ENCODE assay signal across 15 mouse cellular contexts in the genomic region with DNA sequence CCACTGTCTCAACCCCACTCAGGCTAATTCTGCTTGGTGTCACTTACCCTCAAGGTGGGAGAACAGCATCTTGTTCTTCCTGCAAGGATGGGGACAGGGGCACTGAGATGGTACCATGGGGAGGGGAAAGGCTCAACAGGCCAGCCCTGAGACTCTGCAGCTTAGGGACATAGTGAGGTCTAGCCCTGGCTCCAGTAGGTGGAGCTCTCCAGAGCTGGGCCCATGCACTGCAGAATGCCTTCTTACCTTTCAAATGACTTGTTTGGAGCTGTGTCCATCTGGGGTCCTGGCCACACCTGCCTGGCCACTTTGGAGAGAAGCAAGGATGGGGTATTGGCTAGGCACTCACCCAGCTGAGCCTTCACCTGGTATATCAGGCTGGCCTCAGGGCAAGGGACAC. TPM values are rescaled to one million over a fixed set of nuclear protein-coding genes. Genes with fewer than 3 reads are reported as not detected.
DNase-seq lines count a peak whose midpoint lies in the region; ATAC-seq and TF ChIP-seq lines count a peak whose summit lies in the region.
"Had no signal": no experiment of that assay in that cellular context is flagged by ENCODE, and none has a peak within 500 bp of the region (broad histone marks: within the 10 kb centered on the region; RNA-seq: fewer than 3 reads in every experiment).

No protein-coding gene starts in this region.

- intact Hi-C loops in heart, adult 2 months (cut with DNase I), result no loop called here

- DNase-seq in heart, adult 2 months, result no peak
- no peak for DNase-seq in heart, postnatal 4 days
- no peak for DNase-seq in midbrain, postnatal 0 days (ENCODE audit: low spot score)
- DNase-seq in midbrain, embryonic 11.5 days (ENCODE audit: low spot score, missing footprints), result no peak
- DNase-seq in thymus, postnatal 25 days, result peak; percentile 26
- DNase-seq in natural killer cell, adult 2 months (ENCODE audit: low spot score in 2 of 2), result no peak
- DNase-seq in kidney, postnatal 4 days, result no peak
- DNase-seq: cerebellum, adult 18-20 months; heart, adult 18-20 months; heart, postnatal 10 days; right cerebral cortex, postnatal 14 days had no signal

- 0 out of 2 replicates have a peak, but pooled peaks have one; percentile 15 for TF ChIP-seq CTCF in heart, adult 2 months (IDR thresholded peaks at IDR 0.05)
- TF ChIP-seq CTCF in midbrain, postnatal 0 days (IDR thresholded peaks at IDR 0.05), result peak; percentile 11; the same call in 1 of the 2 replicates

- H3K9me3 ChIP-seq in midbrain, postnatal 0 days (ENCODE audit: low read length), result no peaks in the 10 kb centered on the region
- no peaks in the 10 kb centered on the region for H3K9me3 ChIP-seq in midbrain, embryonic 11.5 days (ENCODE audit: control insufficient read depth, low read length)
- no peaks in the 10 kb centered on the region for H3K9me3 ChIP-seq in liver, embryonic 16.5 days (replicated peaks; ENCODE audit: control insufficient read depth, low read length)

- H3K36me3 ChIP-seq in heart, adult 2 months (ENCODE audit: control insufficient read depth, insufficient read depth, low read length), result no peaks in the 10 kb centered on the region
- no peaks in the 10 kb centered on the region for H3K36me3 ChIP-seq in midbrain, postnatal 0 days (ENCODE audit: insufficient read depth, low read length)
- no peaks in the 10 kb centered on the region for H3K36me3 ChIP-seq in midbrain, embryonic 11.5 days (ENCODE audit: control insufficient read depth, insufficient read depth, low read length)
- H3K36me3 ChIP-seq in liver, embryonic 16.5 days (ENCODE audit: control insufficient read depth, insufficient read depth), result no peaks in the 10 kb centered on the region

- H3K79me2 ChIP-seq in heart, adult 2 months (replicated peaks; ENCODE audit: control insufficient read depth, insufficient read depth, low read length), result no peaks in the 10 kb centered on the region

- no peak overlapping the region for H3K4me3 ChIP-seq in heart, adult 2 months
- H3K4me3 ChIP-seq in midbrain, postnatal 0 days (ENCODE audit: low read depth, low read length), result no peak overlapping the region
- H3K4me3 ChIP-seq in midbrain, embryonic 11.5 days (ENCODE audit: low read depth, low read length), result no peak overlapping the region
- H3K4me3 ChIP-seq in liver, embryonic 16.5 days (ENCODE audit: low read depth, low read length), result no peak overlapping the region

- no peak overlapping the region for H3K27ac ChIP-seq in heart, adult 2 months
- H3K27ac ChIP-seq in midbrain, postnatal 0 days (ENCODE audit: low read depth, low read length), result no peak overlapping the region
- no peak overlapping the region for H3K27ac ChIP-seq in midbrain, embryonic 11.5 days (ENCODE audit: low read depth, low read length)
- H3K27ac ChIP-seq in liver, embryonic 16.5 days (ENCODE audit: low read length), result peak overlapping the region; percentile 46; the same call in 1 of the 2 replicates

- TF ChIP-seq POLR2A in heart, adult 2 months (IDR thresholded peaks at IDR 0.05; ENCODE audit: insufficient read depth, low read depth, low read length), result no peak

- TF ChIP-seq EP300 in heart, adult 2 months (IDR thresholded peaks at IDR 0.05; ENCODE audit: insufficient read depth, low read depth, low read length), result no peak

- H3K4me2 ChIP-seq in midbrain, postnatal 0 days (ENCODE audit: low read depth, low read length, poor library complexity, severe bottlenecking), result no peak overlapping the region
- no peak overlapping the region for H3K4me2 ChIP-seq in midbrain, embryonic 11.5 days
- H3K4me2 ChIP-seq in liver, embryonic 16.5 days (ENCODE audit: low read depth, low read length), result no peak overlapping the region

- no peak for ATAC-seq in midbrain, postnatal 0 days (ENCODE audit: low FRiP score)
- ATAC-seq in midbrain, embryonic 11.5 days (ENCODE audit: low FRiP score), result no peak
- ATAC-seq in liver, embryonic 16.5 days (ENCODE audit: low read depth), result no peak
- ATAC-seq: inflammation-experienced regulatory T-cells, adult 6 months had no signal

- H3K4me1 ChIP-seq in heart, adult 2 months (ENCODE audit: control insufficient read depth, insufficient read depth, low read length), result no peaks in the 10 kb centered on the region
- no peaks in the 10 kb centered on the region for H3K4me1 ChIP-seq in midbrain, postnatal 0 days (ENCODE audit: insufficient read depth, low read length)
- no peaks in the 10 kb centered on the region for H3K4me1 ChIP-seq in midbrain, embryonic 11.5 days (ENCODE audit: control insufficient read depth, insufficient read depth, low read length)
- H3K4me1 ChIP-seq in liver, embryonic 16.5 days (ENCODE audit: control insufficient read depth, low read depth, low read length), result no peaks in the 10 kb centered on the region; the same call in 1 of the 2 replicates

- H3K27me3 ChIP-seq in heart, adult 2 months (ENCODE audit: control insufficient read depth, insufficient read depth, low read length), result no peaks in the 10 kb centered on the region
- no peaks in the 10 kb centered on the region for H3K27me3 ChIP-seq in midbrain, postnatal 0 days (ENCODE audit: insufficient read depth, low read length)
- no peaks in the 10 kb centered on the region for H3K27me3 ChIP-seq in midbrain, embryonic 11.5 days (ENCODE audit: control insufficient read depth, insufficient read depth, low read length)
- no peaks in the 10 kb centered on the region for H3K27me3 ChIP-seq in liver, embryonic 16.5 days (ENCODE audit: control insufficient read depth, insufficient read depth, low read depth, low read length)

- H3K9ac ChIP-seq in heart, adult 2 months (ENCODE audit: low read depth, low read length), result no peak overlapping the region
- no peak overlapping the region for H3K9ac ChIP-seq in midbrain, postnatal 0 days (replicated peaks; ENCODE audit: low read length, poor library complexity, severe bottlenecking)
- H3K9ac ChIP-seq in midbrain, embryonic 11.5 days (ENCODE audit: low read length), result no peak overlapping the region
- no peak overlapping the region for H3K9ac ChIP-seq in liver, embryonic 16.5 days (ENCODE audit: low read depth, low read length)

RNA-seq across cellular contexts. Expression of gene Lat2, which starts 8.5 kb away (rescaled TPM):
- 1 to 10 TPM; 1.1 to 1.6 TPM for total RNA-seq in heart, adult 2 months (2021)
- 2.0 and 3.3 TPM in 2 replicates for polyA plus RNA-seq in heart, adult 2 months (2012; rRNA removed)
- 1 to 10 TPM; 2.9 to 4.3 TPM for total RNA-seq in heart, postnatal 4 days (2021)
- 0.44 and 2.8 TPM in 2 replicates for total RNA-seq in midbrain, postnatal 0 days (2014; rRNA removed)
- polyA plus RNA-seq in midbrain, postnatal 0 days (2015; fragmentation: Nextera tagmentation; extraction: Ambion mirVana), result 1.6 and 2.2 TPM in 2 replicates
- 1.5 and 1.6 TPM in 2 replicates for polyA plus RNA-seq in midbrain, embryonic 11.5 days (2014; fragmentation: Nextera tagmentation; extraction: Ambion mirVana)
- 1.7 and 2.9 TPM in 2 replicates for polyA plus RNA-seq in liver, embryonic 16.5 days (2015; fragmentation: Nextera tagmentation; extraction: Ambion mirVana)

RNA-seq across cellular contexts. Expression of gene Rfc2, which starts 25.1 kb away (rescaled TPM):
- 10 to 100 TPM; 21.0 to 24.6 TPM for total RNA-seq in heart, adult 2 months (2021)
- polyA plus RNA-seq in heart, adult 2 months (2012; rRNA removed), result 32.5 and 44.8 TPM in 2 replicates
- total RNA-seq in heart, postnatal 4 days (2021), result 10 to 100 TPM; 75.2 to 78.2 TPM
- 58.1 and 87.6 TPM in 2 replicates for total RNA-seq in midbrain, postnatal 0 days (2014; rRNA removed)
- 155 and 157 TPM in 2 replicates for polyA plus RNA-seq in midbrain, postnatal 0 days (2015; fragmentation: Nextera tagmentation; extraction: Ambion mirVana)
- 321 and 338 TPM in 2 replicates for polyA plus RNA-seq in midbrain, embryonic 11.5 days (2014; fragmentation: Nextera tagmentation; extraction: Ambion mirVana)
- polyA plus RNA-seq in liver, embryonic 16.5 days (2015; fragmentation: Nextera tagmentation; extraction: Ambion mirVana), result 130 and 141 TPM in 2 replicates

RNA-seq across cellular contexts. Expression of gene Eif4h, which starts 33.0 kb away (rescaled TPM):
- total RNA-seq in heart, adult 2 months (2021), result 100 to 1,000 TPM; 126 to 137 TPM
- 131 and 179 TPM in 2 replicates for polyA plus RNA-seq in heart, adult 2 months (2012; rRNA removed)
- total RNA-seq in heart, postnatal 4 days (2021), result 100 to 1,000 TPM; 250 to 262 TPM
- 424 and 435 TPM in 2 replicates for total RNA-seq in midbrain, postnatal 0 days (2014; rRNA removed)
- 302 and 311 TPM in 2 replicates for polyA plus RNA-seq in midbrain, postnatal 0 days (2015; fragmentation: Nextera tagmentation; extraction: Ambion mirVana)
- 421 and 442 TPM in 2 replicates for polyA plus RNA-seq in midbrain, embryonic 11.5 days (2014; fragmentation: Nextera tagmentation; extraction: Ambion mirVana)
- 167 TPM in 2 replicates for polyA plus RNA-seq in liver, embryonic 16.5 days (2015; fragmentation: Nextera tagmentation; extraction: Ambion mirVana)

RNA-seq across cellular contexts. Expression of gene Syna, which starts 46.3 kb away (rescaled TPM):
- total RNA-seq in heart, adult 2 months (2021), result not detected
- not detected in 2 replicates for polyA plus RNA-seq in heart, adult 2 months (2012; rRNA removed)
- total RNA-seq in heart, postnatal 4 days (2021), result not detected
- not detected in 2 replicates for total RNA-seq in midbrain, postnatal 0 days (2014; rRNA removed)
- 0.93 and 1.1 TPM in 2 replicates for polyA plus RNA-seq in midbrain, postnatal 0 days (2015; fragmentation: Nextera tagmentation; extraction: Ambion mirVana)
- polyA plus RNA-seq in midbrain, embryonic 11.5 days (2014; fragmentation: Nextera tagmentation; extraction: Ambion mirVana), result 0.30 TPM in 1 of 2 replicates, not detected in the other
- not detected in 2 replicates for polyA plus RNA-seq in liver, embryonic 16.5 days (2015; fragmentation: Nextera tagmentation; extraction: Ambion mirVana)
- total RNA-seq: heart, adult 18-20 months; heart, postnatal 10 days had no signal
- polyA plus RNA-seq: embryonic facial prominence, embryonic 11.5 days; forebrain, embryonic 11.5 days had no signal

RNA-seq across cellular contexts. Expression of gene Clip2, which starts 54.1 kb away (rescaled TPM):
- 1 to 10 TPM; 7.0 to 8.0 TPM for total RNA-seq in heart, adult 2 months (2021)
- 6.2 and 9.8 TPM in 2 replicates for polyA plus RNA-seq in heart, adult 2 months (2012; rRNA removed)
- 10 to 100 TPM; 13.0 to 14.2 TPM for total RNA-seq in heart, postnatal 4 days (2021)
- total RNA-seq in midbrain, postnatal 0 days (2014; rRNA removed), result 148 and 153 TPM in 2 replicates
- polyA plus RNA-seq in midbrain, postnatal 0 days (2015; fragmentation: Nextera tagmentation; extraction: Ambion mirVana), result 13.1 TPM in 2 replicates
- 5.6 and 5.8 TPM in 2 replicates for polyA plus RNA-seq in midbrain, embryonic 11.5 days (2014; fragmentation: Nextera tagmentation; extraction: Ambion mirVana)
- polyA plus RNA-seq in liver, embryonic 16.5 days (2015; fragmentation: Nextera tagmentation; extraction: Ambion mirVana), result 0.43 and 0.48 TPM in 2 replicates
